Mouse (Mus musculus): ENCODE results near the gene Ccdc82.

- no peak for TF ChIP-seq POLR2A (IDR thresholded peaks at IDR 0.05; ENCODE audit: low read depth, low read length)
- TF ChIP-seq CTCF (IDR thresholded peaks at IDR 0.05; ENCODE audit: borderline replicate concordance, insufficient read depth, low read length): no peak
Measured at GRCm38 (mm10) chr9:13300891-13301782, 54.4 kb downstream of the Ccdc82 start.

Measured in embryonic fibroblast, embryonic 13.5 days (primary cell).